Mouse (Mus musculus) embryonic stem cell, embryonic (primary cell): ENCODE results near the gene Apba1.

ENCODE experiments used
- CTCF ChIA-PET, 4 experiments: fragments of 300-600 bp in 2 of 4; fragments of 350-600 bp in 2 of 4; sonication (Branson Sonifier 250); formaldehyde crosslinking; loops; one replicate each; lab custom pipeline; 2022; ENCODE audit warnings: inconsistent platforms in 2 of 4; lab: Charles Lee
- POLR2A ChIA-PET, 4 experiments: fragments of 300-600 bp in 2 of 4; fragments of 350-600 bp in 2 of 4; sonication (Branson Sonifier 250); formaldehyde crosslinking; loops; one replicate each; lab custom pipeline; 2022; ENCODE audit warnings: antibody characterized with exemption in 4 of 4, inconsistent platforms in 1 of 4; lab: Charles Lee

The Apba1 gene

DNA sequence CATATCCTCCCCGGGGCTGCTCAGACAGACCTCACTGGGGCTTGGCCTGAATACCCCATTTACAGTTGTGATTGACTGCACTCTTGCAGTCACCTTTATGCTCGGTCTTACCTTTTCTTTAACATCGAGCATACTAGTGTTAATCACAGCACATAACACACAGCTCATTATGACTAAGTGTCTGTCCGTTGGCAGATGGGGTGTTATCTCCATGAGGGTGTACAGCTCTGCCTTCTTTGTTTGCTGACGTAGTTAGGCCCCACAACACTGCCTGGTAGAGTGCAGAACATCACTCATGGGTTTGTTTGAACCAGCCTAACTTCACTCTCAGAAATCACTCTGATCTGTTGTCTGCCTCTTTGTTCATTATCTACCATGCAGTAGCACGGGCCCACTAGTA lies 33.9 kb downstream of the Apba1 start:
- CTCF ChIA-PET = no interaction called here

DNA sequence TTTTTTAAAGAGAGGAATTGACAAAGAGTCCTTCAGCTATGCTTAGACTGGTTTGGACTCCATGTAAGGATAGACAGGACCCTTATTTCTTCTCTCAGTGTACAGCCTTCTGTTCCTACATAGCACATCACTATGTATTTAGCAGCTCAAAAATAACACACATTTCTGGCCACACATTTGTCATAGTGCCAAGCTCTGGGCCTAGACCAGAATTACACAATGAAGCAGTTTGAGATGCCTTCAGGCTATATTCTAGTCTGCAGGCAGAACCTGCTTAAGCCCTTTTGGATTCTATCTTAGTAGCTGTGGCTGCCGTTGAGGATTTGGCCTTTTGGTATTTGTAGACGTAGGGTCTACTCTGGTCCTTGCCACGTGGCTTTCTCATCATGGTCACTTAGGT lies 35.8 kb downstream of the Apba1 start:
- ChIA-PET CTCF (no interaction called here), POLR2A (interaction anchor here in 1 of 4 experiments (1.2 kb wide), 1 partner anchor 36 kb away, joined by 3 read pairs; the partner anchor contains the start of gene Apba1)

More for the DNA sequence above, 33.9 kb downstream of the Apba1 start:
- POLR2A ChIA-PET = no interaction called here

DNA sequence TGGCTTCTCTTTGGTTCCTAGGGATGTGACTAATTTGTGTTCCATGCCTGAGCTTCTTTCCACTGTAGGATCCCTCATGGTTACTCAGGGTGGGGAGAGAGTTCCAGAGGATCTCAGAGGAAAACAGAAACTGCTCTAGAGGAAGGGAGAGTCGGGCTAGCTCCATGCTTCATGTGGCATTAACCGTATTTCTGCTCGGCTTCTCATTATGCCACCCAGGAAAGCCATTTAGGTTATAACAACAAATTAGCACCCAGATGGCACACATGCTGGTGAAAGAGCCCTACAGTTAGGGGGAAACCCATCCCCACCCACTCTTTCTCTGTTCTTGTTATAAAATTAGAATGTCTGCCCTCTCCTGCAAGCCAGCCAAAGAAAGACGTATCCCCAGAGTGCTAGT lies 36.5 kb downstream of the Apba1 start:
- ChIA-PET POLR2A (interaction anchor here in 1 of 4 experiments (1.2 kb wide), 1 partner anchor 36 kb away, joined by 3 read pairs; the partner anchor contains the start of gene Apba1), CTCF (interaction anchor here in 1 of 4 experiments (1.1 kb wide), 1 partner anchor 37 kb away, joined by 3 read pairs; no protein-coding TSS in a partner anchor)

GRCm38 (mm10) chr19:23801174-23801573 lies 42.5 kb downstream of the Apba1 start:
- POLR2A ChIA-PET = no interaction called here
- CTCF ChIA-PET = no interaction called here

GRCm38 (mm10) chr19:23803221-23803870 lies 44.7 kb downstream of the Apba1 start:
- ChIA-PET CTCF (no interaction called here), POLR2A (interaction anchor here in 1 of 4 experiments (0.7 kb wide), 1 partner anchor 204 kb away, joined by 3 read pairs; no protein-coding TSS in a partner anchor)

DNA sequence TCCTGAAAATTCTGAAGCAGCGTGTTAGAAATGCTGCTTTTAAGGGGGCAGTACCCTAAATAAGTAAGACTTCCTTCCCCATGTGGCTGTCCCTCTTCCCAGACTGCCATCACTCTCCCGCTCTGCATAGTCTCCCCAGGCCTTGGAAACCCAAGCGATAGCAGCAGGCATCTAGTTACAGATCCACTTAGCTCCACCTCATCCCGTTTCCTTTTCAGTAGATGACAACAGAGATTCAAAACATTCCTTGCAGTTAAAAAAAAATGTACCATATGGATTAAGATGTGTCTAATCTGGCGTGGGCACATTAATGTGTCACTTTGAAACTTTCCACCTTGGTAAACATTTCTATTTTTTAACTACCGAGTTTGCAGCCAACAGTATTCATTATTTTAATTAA lies 48.1 kb downstream of the Apba1 start:
- POLR2A ChIA-PET = no interaction called here
- CTCF ChIA-PET = no interaction called here

DNA sequence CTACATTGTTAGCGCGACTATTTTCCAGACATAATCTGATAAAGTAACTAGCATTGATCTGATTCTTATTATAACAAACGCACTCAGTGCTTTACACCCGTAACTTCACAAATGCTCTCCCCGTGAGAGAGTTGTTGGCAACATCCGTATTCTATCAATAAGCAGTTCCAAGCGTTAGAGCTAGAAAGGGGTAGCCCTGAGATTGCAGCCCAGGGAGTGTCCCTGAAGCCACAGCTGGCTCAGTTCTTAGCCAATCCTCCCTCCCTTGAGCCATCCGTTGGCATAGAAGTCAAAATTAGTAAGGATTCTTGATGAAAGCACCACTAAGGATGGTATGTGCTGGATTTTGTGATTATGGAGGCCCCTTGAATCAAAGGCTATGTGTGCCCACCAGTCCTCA lies 48.7 kb downstream of the Apba1 start:
- CTCF ChIA-PET = no interaction called here
- POLR2A ChIA-PET = interaction anchor here in 1 of 4 experiments (0.8 kb wide), 1 partner anchor 9 kb away, joined by 4 read pairs; no protein-coding TSS in a partner anchor

DNA sequence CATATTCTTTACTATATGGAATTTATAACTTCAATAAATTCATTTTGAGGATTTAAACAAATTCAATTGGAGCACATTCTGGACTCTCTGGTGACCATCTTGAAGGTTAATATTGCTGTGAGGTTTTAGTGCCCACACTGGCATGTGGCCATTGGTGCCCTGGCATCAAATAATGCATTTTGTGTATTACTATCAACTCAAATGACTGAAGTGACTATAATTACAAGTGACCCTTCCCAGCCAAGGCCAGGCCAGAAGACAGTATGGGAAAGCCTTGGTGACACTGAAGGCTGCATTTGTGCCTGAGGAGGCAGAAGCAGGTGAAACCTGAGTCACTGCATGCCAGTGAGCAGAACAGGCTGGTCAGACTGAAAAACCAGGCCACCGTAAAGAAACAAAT lies 50.5 kb downstream of the Apba1 start:
- ChIA-PET POLR2A (no interaction called here), CTCF (no interaction called here)

- ChIA-PET CTCF (interaction anchor here in 1 of 4 experiments (0.6 kb wide), 1 partner anchor 355 kb away, joined by 3 read pairs; no protein-coding TSS in a partner anchor), POLR2A (interaction anchor here in 2 of 4 experiments (0.7 to 1.1 kb wide), 2 partner anchors 29 to 518 kb away, joined by 3 read pairs; no protein-coding TSS in a partner anchor)
Observed at GRCm38 (mm10) chr19:23810512-23810911, 51.8 kb downstream of the Apba1 start.

DNA sequence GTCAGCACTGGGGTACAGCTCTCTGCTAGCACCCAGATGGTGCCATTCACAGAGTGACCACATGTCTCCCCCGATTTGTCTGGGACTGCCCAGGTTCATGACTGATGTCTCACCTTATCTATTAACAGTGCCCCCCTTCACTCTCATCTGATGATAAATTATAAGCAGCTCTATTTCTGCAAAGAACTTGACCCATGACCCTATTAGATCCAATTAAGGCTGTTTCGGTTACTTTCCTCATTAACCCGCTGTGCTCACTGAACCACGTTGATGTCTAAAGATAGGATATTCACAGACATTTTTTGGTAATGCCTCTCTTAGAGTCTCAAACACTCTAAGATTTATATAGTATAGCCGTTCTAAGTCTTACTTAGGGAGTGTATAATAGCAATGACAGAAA lies 52.3 kb downstream of the Apba1 start:
- POLR2A ChIA-PET = interaction anchor here in 1 of 4 experiments (1.1 kb wide), 1 partner anchor 29 kb away, joined by 3 read pairs; no protein-coding TSS in a partner anchor
- CTCF ChIA-PET = no interaction called here

- POLR2A ChIA-PET = interaction anchor here in 2 of 4 experiments (0.9 to 1.3 kb wide), 5 partner anchors 9 to 59 kb away, joined by 3 to 5 read pairs (median 4); no protein-coding TSS in a partner anchor
- CTCF ChIA-PET = interaction anchor here in 3 of 4 experiments (0.6 to 1.7 kb wide), 4 partner anchors 43 to 145 kb away, joined by 3 to 5 read pairs (median 3); partner anchors contain the start of gene Apba1 (in 1 of the 3)
Observed at GRCm38 (mm10) chr19:23816762-23817161, 58.1 kb downstream of the Apba1 start.

GRCm38 (mm10) chr19:23817196-23817595 lies 58.5 kb downstream of the Apba1 start:
- CTCF ChIA-PET = interaction anchor here in 3 of 4 experiments (0.6 to 1.7 kb wide), 3 partner anchors 59 to 501 kb away, joined by 3 to 5 read pairs (median 3); partner anchors contain the start of gene Apba1 (in 1 of the 3)
- POLR2A ChIA-PET = interaction anchor here in 2 of 4 experiments (0.9 to 1.3 kb wide), 4 partner anchors 11 to 59 kb away, joined by 3 to 5 read pairs (median 4); no protein-coding TSS in a partner anchor

DNA sequence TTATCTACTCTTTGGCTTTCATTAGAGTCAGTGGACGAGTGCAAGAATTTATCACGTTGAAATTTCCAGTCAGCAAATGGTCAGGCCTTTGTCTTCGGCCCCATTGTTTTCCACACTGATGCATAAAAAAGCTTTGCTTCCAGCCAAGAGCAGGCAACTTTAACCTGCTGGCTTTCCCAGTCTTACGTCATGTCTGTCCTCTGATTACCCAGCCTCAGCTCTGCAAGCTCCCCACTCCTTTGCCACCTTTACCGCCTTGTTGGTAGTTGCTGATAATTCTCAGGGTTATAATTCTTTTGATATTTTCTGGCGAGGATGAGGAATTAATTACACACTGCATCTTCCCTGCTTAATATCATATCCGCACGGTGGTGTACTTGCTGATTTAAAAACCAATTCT lies 61.2 kb downstream of the Apba1 start:
- POLR2A ChIA-PET = interaction anchor here in 1 of 4 experiments (0.7 kb wide), 1 partner anchor 403 kb away, joined by 3 read pairs; no protein-coding TSS in a partner anchor
- CTCF ChIA-PET = interaction anchor here in 1 of 4 experiments (0.6 kb wide), 1 partner anchor 12 kb away, joined by 3 read pairs; no protein-coding TSS in a partner anchor

DNA sequence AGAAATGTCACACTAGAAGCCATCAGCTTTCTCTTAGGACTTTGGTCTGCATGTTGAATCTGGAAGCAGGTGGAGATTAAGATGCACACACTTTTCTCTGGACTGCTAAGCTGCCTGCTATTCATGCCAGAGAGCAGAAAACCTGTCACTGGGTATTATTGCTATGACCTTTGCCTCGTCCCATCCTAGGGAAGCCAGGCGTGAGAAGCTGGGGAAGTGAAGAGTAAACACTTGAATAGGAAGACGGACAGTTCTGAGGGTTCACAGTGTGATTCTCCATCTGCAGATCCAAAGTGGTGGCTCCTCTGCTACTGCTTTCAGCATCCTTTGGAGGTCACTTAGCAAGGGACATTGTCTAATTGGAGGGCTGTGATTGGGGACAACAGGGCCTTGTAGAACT lies 63.8 kb downstream of the Apba1 start:
- ChIA-PET POLR2A (no interaction called here), CTCF (no interaction called here)

GRCm38 (mm10) chr19:23823533-23823932 lies 64.8 kb downstream of the Apba1 start:
- POLR2A ChIA-PET = no interaction called here
- CTCF ChIA-PET = no interaction called here

DNA sequence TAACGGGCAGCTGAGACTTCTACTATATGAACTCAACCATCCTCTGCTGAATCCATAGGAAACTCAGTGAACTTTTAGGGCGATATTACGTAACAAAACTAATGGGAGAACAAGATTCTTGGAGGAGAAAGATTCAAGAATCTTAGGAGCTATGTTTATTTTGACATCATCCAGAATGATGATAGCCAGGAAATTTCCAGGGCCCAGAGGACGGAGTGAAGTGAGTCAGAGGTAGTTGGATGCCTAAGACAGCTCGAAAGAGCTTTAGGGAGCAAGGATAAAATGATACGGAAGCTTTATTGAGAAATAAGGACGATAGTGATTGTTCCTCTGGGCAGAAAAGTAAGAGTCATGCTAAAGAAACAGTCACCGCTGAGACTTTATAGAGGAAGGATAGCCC lies 67.6 kb downstream of the Apba1 start:
- ChIA-PET CTCF (interaction anchor here in 1 of 4 experiments (1.0 kb wide), 1 partner anchor 32 kb away, joined by 6 read pairs; no protein-coding TSS in a partner anchor), POLR2A (interaction anchor here in 1 of 4 experiments (0.6 kb wide), 1 partner anchor 728 kb away, joined by 6 read pairs; no protein-coding TSS in a partner anchor)

- CTCF ChIA-PET = no interaction called here
- POLR2A ChIA-PET = no interaction called here
Observed at GRCm38 (mm10) chr19:23830761-23831160, 72.1 kb downstream of the Apba1 start.

- POLR2A ChIA-PET = interaction anchor here in 1 of 4 experiments (0.6 kb wide), 1 partner anchor 38 kb away, joined by 3 read pairs; no protein-coding TSS in a partner anchor
Observed at GRCm38 (mm10) chr19:23833685-23834682, 75.3 kb downstream of the Apba1 start.

More at GRCm38 (mm10) chr19:23833685-23834682, 75.3 kb downstream of the Apba1 start:
- CTCF ChIA-PET = interaction anchor here in 2 of 4 experiments (0.6 to 0.7 kb wide), 2 partner anchors 131 to 414 kb away, joined by 4 read pairs; no protein-coding TSS in a partner anchor
